Mouse (Mus musculus) stomach, postnatal 0 days (tissue): ENCODE results near the gene Aebp1. TPM values are rescaled to one million over a fixed set of nuclear protein-coding genes. Genes with fewer than 3 reads are reported as not detected.

Experiments used
- ATAC-seq: fragments of 200-750 bp; cut with Nextera tagmentation; 2 replicates; pipeline ENCODE4 v1.8.0; 2017; ENCODE audit not compliant: low FRiP score, low TSS enrichment
- DNase-seq: peaks from one replicate; pipeline ENCODE4 v3.0.0-alpha.2; 2016; ENCODE audit warnings: low spot score
- H3K27ac ChIP-seq: fragments of 300-500 bp; sonication (generic); replicated peaks from 2 replicates; pipeline ENCODE4 v1.5.1; 2014; ENCODE audit warnings: mild to moderate bottlenecking, control low read depth
- H3K27me3 ChIP-seq: fragments of 300-500 bp; sonication (generic); 2 replicates; pipeline ENCODE4 v1.6.1; 2014; ENCODE audit warnings: low read length; ENCODE audit not compliant: control insufficient read depth, insufficient read depth
- H3K36me3 ChIP-seq: fragments of 300-500 bp; sonication (generic); 2 replicates; pipeline ENCODE4 v1.6.1; 2014; ENCODE audit warnings: low read length, mixed read lengths; ENCODE audit not compliant: control insufficient read depth, insufficient read depth
- H3K4me1 ChIP-seq: fragments of 300-500 bp; sonication (generic); replicated peaks from 2 replicates; pipeline ENCODE4 v1.6.1; 2014; ENCODE audit warnings: antibody characterized with exemption; ENCODE audit not compliant: control insufficient read depth, insufficient read depth
- H3K4me2 ChIP-seq: fragments of 300-500 bp; sonication (generic); replicated peaks from 2 replicates; pipeline ENCODE4 v1.6.1; 2014; ENCODE audit warnings: low read depth, mild to moderate bottlenecking, control low read depth, moderate library complexity
- H3K4me3 ChIP-seq: fragments of 300-500 bp; sonication (generic); 2 replicates; pipeline ENCODE4 v1.5.1; 2014; ENCODE audit warnings: low read depth, low read length, control low read depth
- H3K9ac ChIP-seq: fragments of 300-500 bp; sonication (generic); 2 replicates; pipeline ENCODE4 v1.6.1; 2014; ENCODE audit warnings: mild to moderate bottlenecking, low read length, control low read depth, mixed read lengths
- H3K9me3 ChIP-seq: fragments of 300-500 bp; sonication (generic); 2 replicates; pipeline ENCODE4 v1.6.1; 2016; ENCODE audit warnings: low read length; ENCODE audit not compliant: control insufficient read depth
- CTCF ChIP-seq: IDR thresholded peaks from 2 replicates; pipeline ENCODE4 v1.5.1; 2016; ENCODE audit warnings: antibody characterized with exemption, low read depth, mild to moderate bottlenecking, moderate library complexity
- EP300 ChIP-seq: optimal IDR thresholded peaks from 2 replicates; pipeline ENCODE3; 2016; ENCODE audit warnings: antibody characterized with exemption
- WGBS: fragments of 180-500 bp; shearing (Covaris S2); extraction: QIAGEN DNeasy Blood & Tissue Kit; methylation state at CpG from one replicate; pipeline ENCODE4 v1.1.7; 2014; 5-methylcytosine and 5-hydroxymethylcytosine counted together
- polyA plus RNA-seq: library from polyadenylated mRNA; unstranded; fragments of >200 nt; fragmentation: Nextera tagmentation; extraction: Ambion mirVana; gene quantifications from 2 replicates; pipeline ENCODE4 v1.2.1, GENCODE M21; 2015

Gene Aebp1
- polyA plus RNA-seq, 1 experiment from 2014 or later: 21.9 TPM

DNA sequence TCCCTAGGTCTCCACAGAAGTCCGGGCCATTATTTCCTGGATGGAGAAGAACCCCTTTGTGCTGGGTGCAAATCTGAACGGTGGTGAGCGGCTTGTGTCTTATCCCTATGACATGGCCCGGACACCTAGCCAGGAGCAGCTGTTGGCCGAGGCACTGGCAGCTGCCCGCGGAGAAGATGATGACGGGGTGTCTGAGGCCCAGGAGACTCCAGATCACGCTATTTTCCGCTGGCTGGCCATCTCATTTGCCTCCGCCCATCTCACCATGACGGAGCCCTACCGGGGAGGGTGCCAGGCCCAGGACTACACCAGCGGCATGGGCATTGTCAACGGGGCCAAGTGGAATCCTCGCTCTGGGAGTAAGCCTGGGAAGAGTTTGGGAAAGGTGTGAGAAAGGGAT is 8.3 kb downstream of the Aebp1 start:
- no peaks in the 10 kb centered on the region for H3K9me3 ChIP-seq
- 89% methylated on average over 16 of the region's 16 CpGs for WGBS
- peaks cover 14% of the 10 kb centered on the region for H3K36me3 ChIP-seq
- TF ChIP-seq EP300 (no peak), CTCF (no peak)
- no peaks in the 10 kb centered on the region for H3K4me1 ChIP-seq
- DNase-seq: no peak
- H3K27ac ChIP-seq: no peak overlapping the region
- ATAC-seq: no peak
- H3K9ac ChIP-seq: no peak overlapping the region
- H3K4me3 ChIP-seq: no peak overlapping the region
- H3K4me2 ChIP-seq: no peak overlapping the region
- H3K27me3 ChIP-seq: no peaks in the 10 kb centered on the region

DNA sequence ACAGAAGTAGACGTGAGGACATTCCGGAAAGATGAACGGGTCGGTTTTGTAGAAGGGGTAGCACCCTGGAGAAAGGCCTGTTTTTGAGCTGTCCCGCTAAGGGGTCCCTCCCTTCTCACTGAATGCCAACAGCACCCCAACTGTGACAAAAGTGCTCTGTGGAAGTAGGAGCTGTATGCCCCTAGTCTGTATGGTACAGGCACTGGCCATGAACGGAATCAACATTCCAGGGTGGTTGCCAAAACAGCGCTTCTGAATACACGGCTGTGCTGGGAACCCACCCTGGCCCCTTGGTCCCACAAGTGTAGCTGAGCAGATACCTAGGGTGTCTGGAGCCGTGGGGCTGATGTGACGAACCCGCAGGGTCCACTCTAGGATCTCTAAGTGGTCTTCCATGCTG is 11.0 kb downstream of the Aebp1 start:
- 97% methylated on average over 11 of the region's 11 CpGs for WGBS
- H3K4me1 ChIP-seq: 0 out of 2 replicates have a peak, but pooled peaks cover 3% of the 10 kb centered on the region
- H3K9me3 ChIP-seq: no peaks in the 10 kb centered on the region
- no peak overlapping the region for H3K27ac ChIP-seq
- no peaks in the 10 kb centered on the region for H3K27me3 ChIP-seq
- H3K36me3 ChIP-seq: peaks cover 14% of the 10 kb centered on the region
- DNase-seq (no peak), ATAC-seq (no peak)
- no peak overlapping the region for H3K9ac ChIP-seq
- TF ChIP-seq EP300 (no peak), CTCF (no peak)
- H3K4me2 ChIP-seq: no peak overlapping the region
- H3K4me3 ChIP-seq: no peak overlapping the region

DNA sequence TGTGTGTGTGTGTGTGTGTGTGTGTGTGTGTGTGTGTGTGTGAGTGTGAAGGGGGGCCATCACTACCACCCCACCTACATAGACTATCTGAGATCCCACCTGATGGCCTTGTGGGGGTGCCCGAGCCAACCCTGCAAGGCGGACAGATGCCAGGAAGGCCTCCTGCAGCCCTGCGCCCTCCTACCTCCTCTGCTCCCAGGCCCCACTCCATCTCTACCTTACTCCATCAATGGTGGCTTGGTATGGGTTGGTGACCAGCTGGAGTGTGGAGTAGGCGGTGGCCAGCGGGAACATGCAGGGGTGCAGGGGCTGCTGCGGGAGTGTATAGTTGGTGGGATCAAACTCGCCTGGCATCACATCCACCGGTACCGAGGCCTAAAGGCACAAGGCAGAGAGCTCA is 11.4 kb downstream of the Aebp1 start:
- H3K36me3 ChIP-seq: peaks cover 14% of the 10 kb centered on the region
- H3K9ac ChIP-seq: no peak overlapping the region
- H3K27ac ChIP-seq: no peak overlapping the region
- H3K4me2 ChIP-seq: no peak overlapping the region
- ATAC-seq (no peak), DNase-seq (no peak)
- H3K4me1 ChIP-seq: 0 out of 2 replicates have a peak, but pooled peaks cover 3% of the 10 kb centered on the region
- TF ChIP-seq EP300 (no peak), CTCF (no peak)
- WGBS: 93% methylated on average over 9 of the region's 9 CpGs
- H3K27me3 ChIP-seq: no peaks in the 10 kb centered on the region
- no peak overlapping the region for H3K4me3 ChIP-seq
- H3K9me3 ChIP-seq: no peaks in the 10 kb centered on the region

DNA sequence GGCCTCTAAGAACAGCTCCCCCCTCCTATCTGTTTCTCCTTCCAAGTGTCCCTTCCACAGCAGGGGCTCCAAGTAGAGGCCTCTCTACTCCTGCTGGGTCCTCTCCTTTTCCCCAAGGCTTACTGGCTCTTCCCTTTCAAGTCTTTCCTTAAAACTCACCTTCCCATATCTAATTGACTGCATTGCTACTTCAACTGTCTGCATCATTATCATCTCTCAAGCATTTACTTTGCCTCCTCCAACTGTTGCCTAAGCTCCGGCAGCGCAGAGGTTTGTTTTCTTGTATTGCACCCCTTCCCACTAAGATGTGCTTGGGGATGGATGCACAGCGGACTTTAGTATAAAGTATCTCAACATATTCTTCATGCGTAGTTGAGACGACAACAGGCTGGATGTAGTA is 15.7 kb downstream of the Aebp1 start:
- Histone ChIP-seq H3K4me2 (peak overlapping the region; percentile 73), H3K27me3 (no peaks in the 10 kb centered on the region), H3K9ac (peak overlapping the region; percentile 74), H3K36me3 (peaks cover 14% of the 10 kb centered on the region), H3K27ac (no peak overlapping the region), H3K9me3 (no peaks in the 10 kb centered on the region), H3K4me3 (peak overlapping the region; percentile 67), H3K4me1 (0 out of 2 replicates have a peak, but pooled peaks cover 3% of the 10 kb centered on the region)
- WGBS: 3% methylated on average over 5 of the region's 5 CpGs
- no peak for DNase-seq
- ATAC-seq: no peak
- TF ChIP-seq EP300 (no peak), CTCF (no peak)

DNA sequence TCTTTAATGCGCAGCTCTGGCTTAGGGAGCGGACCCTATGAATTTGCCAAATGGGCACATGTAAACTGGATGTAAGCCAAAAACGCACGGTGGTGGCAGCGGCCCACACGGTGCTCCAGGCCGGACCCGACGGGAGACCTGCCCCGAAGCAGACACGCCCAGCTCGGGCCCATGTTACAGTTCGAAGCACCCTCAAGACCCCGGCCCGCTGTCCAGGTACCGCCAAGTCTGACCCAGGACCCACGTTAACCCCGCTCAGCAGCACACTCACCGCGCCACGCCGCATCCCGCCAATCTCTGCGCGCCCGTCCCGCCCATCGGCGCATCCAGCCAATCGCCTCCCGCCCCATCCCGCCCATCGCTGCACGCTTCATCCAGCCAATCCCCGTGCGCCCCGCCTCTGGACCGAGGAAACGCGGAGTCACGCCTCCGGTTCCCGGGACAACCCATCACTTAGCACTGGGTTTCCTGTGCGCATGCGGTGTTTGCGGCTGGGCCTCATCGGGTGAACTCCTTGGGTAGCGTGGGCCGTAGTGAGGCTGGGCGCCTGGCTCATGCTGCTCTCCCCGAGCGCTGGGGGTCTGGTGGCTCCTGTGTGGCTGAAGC is 16.3 kb downstream of the Aebp1 start, which contains the start of gene Pold2:
Pold2 (minus strand) TSS at position 372 of the 606 bp plus-strand sequence.
- Histone ChIP-seq H3K9me3 (no peaks in the 10 kb centered on the region), H3K9ac (peak within 1 kb of the TSS; percentile 74), H3K4me1 (0 out of 2 replicates have a peak, but pooled peaks cover 3% of the 10 kb centered on the region), H3K27ac (peak within 1 kb of the TSS; percentile 83), H3K4me2 (peak within 1 kb of the TSS; percentile 73), H3K4me3 (peak within 1 kb of the TSS; percentile 67), H3K27me3 (no peaks in the 10 kb centered on the region), H3K36me3 (peaks cover 11% of the 10 kb centered on the region)
- WGBS: under 1% methylated on average over 51 of the region's 52 CpGs
- TF ChIP-seq CTCF (0 out of 2 replicates have a peak, but pooled peaks have one; percentile 1), EP300 (no peak)
- DNase-seq (peak; percentile 99), ATAC-seq (peak; percentile 99)

DNA sequence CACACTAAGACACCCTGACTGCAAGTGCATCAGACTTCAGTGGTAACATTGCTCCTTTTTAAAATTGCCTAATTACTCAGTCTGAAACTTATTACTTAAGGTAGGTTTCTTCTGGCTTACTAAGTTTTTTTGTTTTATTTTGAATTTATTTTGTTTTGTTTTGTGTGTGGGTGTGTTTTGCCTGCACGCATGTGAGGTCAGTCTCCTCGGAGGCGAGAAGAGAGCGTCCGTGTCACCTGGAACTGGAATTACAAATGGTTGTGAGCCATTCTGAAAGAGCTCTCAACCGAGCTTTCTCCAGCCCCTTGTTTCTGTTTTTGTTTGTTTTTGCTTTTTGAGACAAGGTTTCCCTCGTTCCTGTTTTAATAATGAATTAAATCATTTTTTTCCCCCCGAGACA is 16.9 kb downstream of the Aebp1 start:
- H3K27me3 ChIP-seq: no peaks in the 10 kb centered on the region
- TF ChIP-seq EP300: no peak
- TF ChIP-seq CTCF: no peak
- 21% methylated on average over 8 of the region's 8 CpGs for WGBS
- H3K4me1 ChIP-seq: 0 out of 2 replicates have a peak, but pooled peaks cover 3% of the 10 kb centered on the region
- peaks cover 9% of the 10 kb centered on the region for H3K36me3 ChIP-seq
- peak overlapping the region; percentile 83 for H3K27ac ChIP-seq
- no peak for ATAC-seq
- H3K9me3 ChIP-seq: no peaks in the 10 kb centered on the region
- peak overlapping the region; percentile 52 for H3K4me2 ChIP-seq
- H3K4me3 ChIP-seq: peak overlapping the region; percentile 67
- peak overlapping the region; percentile 45; the same call in 1 of the 2 replicates for H3K9ac ChIP-seq
- no peak for DNase-seq
